Mouse (Mus musculus) embryonic fibroblast, embryonic 13.5 days (primary cell): ENCODE measurements around the gene Ncoa6. TPM values are rescaled to one million over a fixed set of nuclear protein-coding genes. Genes with fewer than 3 reads are reported as not detected.

ENCODE experiments used
- H3K27ac ChIP-seq: 2 replicates; pipeline ENCODE4 v1.5.1; 2012; ENCODE audit warnings: low read length, control low read depth, inconsistent platforms; ENCODE audit not compliant: insufficient read depth
- H3K4me1 ChIP-seq: 2 replicates; pipeline ENCODE4 v1.6.1; 2011; ENCODE audit warnings: low read length; ENCODE audit not compliant: control insufficient read depth, insufficient read depth
- H3K4me3 ChIP-seq: 2 replicates; pipeline ENCODE4 v1.5.1; 2011; ENCODE audit warnings: mild to moderate bottlenecking, control low read depth, low read length; ENCODE audit not compliant: insufficient read depth
- CTCF ChIP-seq: IDR thresholded peaks from 2 replicates; pipeline ENCODE4 v1.5.1; 2011; ENCODE audit warnings: mild to moderate bottlenecking, control low read depth, low read length, moderate library complexity, borderline replicate concordance; ENCODE audit not compliant: insufficient read depth
- POLR2A ChIP-seq: IDR thresholded peaks from 2 replicates; pipeline ENCODE4 v1.6.1; 2011; ENCODE audit warnings: low read depth, mild to moderate bottlenecking, control low read depth, low read length, moderate library complexity
- polyA plus RNA-seq: library from polyadenylated mRNA; stranded (reverse); fragments of >200 nt; gene quantifications from 2 replicates; pipeline ENCODE4 v1.2.4, GENCODE M21; 2011; ENCODE audit warnings: low read depth; ENCODE audit not compliant: missing spikeins, insufficient read length

Ncoa6 gene
- polyA plus RNA-seq, 1 experiment = 44.7 TPM

GRCm38 (mm10) chr2:155385731-155386533, 87.8 kb downstream of the Ncoa6 start:
- peaks cover 4% of the 10 kb centered on the region for H3K4me1 ChIP-seq
- no peak overlapping the region for H3K27ac ChIP-seq
- no peak overlapping the region for H3K4me3 ChIP-seq
- TF ChIP-seq POLR2A (no peak), CTCF (no peak)

GRCm38 (mm10) chr2:155385090-155385489, 88.6 kb downstream of the Ncoa6 start:
- no peak for TF ChIP-seq CTCF
- TF ChIP-seq POLR2A = no peak
- Histone ChIP-seq H3K27ac (no peak overlapping the region), H3K4me3 (no peak overlapping the region), H3K4me1 (peaks cover 5% of the 10 kb centered on the region)

GRCm38 (mm10) chr2:155382791-155383438, 90.8 kb downstream of the Ncoa6 start:
- Histone ChIP-seq H3K4me1 (peaks cover 5% of the 10 kb centered on the region), H3K27ac (no peak overlapping the region), H3K4me3 (peak overlapping the region; percentile 71)
- TF ChIP-seq CTCF = no peak
- TF ChIP-seq POLR2A = no peak

GRCm38 (mm10) chr2:155382332-155382700, 91.4 kb downstream of the Ncoa6 start:
- Histone ChIP-seq H3K4me3 (peak overlapping the region; percentile 71), H3K27ac (peak overlapping the region; percentile 11; the same call in 1 of the 2 replicates), H3K4me1 (peaks cover 5% of the 10 kb centered on the region)
- TF ChIP-seq POLR2A = no peak
- TF ChIP-seq CTCF = no peak

- H3K4me1 ChIP-seq = peaks cover 5% of the 10 kb centered on the region
- no peak for TF ChIP-seq CTCF
- peak; percentile 79 for TF ChIP-seq POLR2A
- peak overlapping the region; percentile 91 for H3K27ac ChIP-seq
- peak overlapping the region; percentile 71 for H3K4me3 ChIP-seq
Measured at GRCm38 (mm10) chr2:155381643-155382331, 91.9 kb downstream of the Ncoa6 start.

GRCm38 (mm10) chr2:155381060-155381437, 92.6 kb downstream of the Ncoa6 start:
- no peak for TF ChIP-seq CTCF
- no peak for TF ChIP-seq POLR2A
- peaks cover 5% of the 10 kb centered on the region for H3K4me1 ChIP-seq
- H3K4me3 ChIP-seq = peak overlapping the region; percentile 54
- no peak overlapping the region for H3K27ac ChIP-seq

- Histone ChIP-seq H3K4me1 (peaks cover 5% of the 10 kb centered on the region), H3K4me3 (peak within 1 kb of the TSS; percentile 71), H3K27ac (peak within 1 kb of the TSS; percentile 91)
- TF ChIP-seq POLR2A = no peak
Measured at GRCm38 (mm10) chr2:155380261-155381059, 93.2 kb downstream of the Ncoa6 start, which contains the start of gene Trp53inp2. Gene Trp53inp2 (plus strand): TSS chr2:155381059.

GRCm38 (mm10) chr2:155376191-155376590, 97.5 kb downstream of the Ncoa6 start:
- peaks cover 3% of the 10 kb centered on the region for H3K4me1 ChIP-seq
- no peak overlapping the region for H3K27ac ChIP-seq
- no peak overlapping the region for H3K4me3 ChIP-seq
- TF ChIP-seq POLR2A (no peak), CTCF (no peak)

GRCm38 (mm10) chr2:155374521-155374920, 99.2 kb downstream of the Ncoa6 start:
- TF ChIP-seq CTCF = no peak
- no peak for TF ChIP-seq POLR2A
- Histone ChIP-seq H3K4me1 (peaks cover 5% of the 10 kb centered on the region), H3K27ac (no peak overlapping the region), H3K4me3 (no peak overlapping the region)
